Mouse (Mus musculus) spleen, adult 10 weeks (tissue): Measurements from ENCODE around the gene Pnpla3. TPM values are rescaled to one million over a fixed set of nuclear protein-coding genes. Genes with fewer than 3 reads are reported as not detected.

Experiments used
- polyA plus RNA-seq: library from polyadenylated mRNA; stranded (reverse); fragments of 350-450 nt; fragmentation: Illumina TruSeq; extraction: RNeasy Lipid Tissue Mini Kit (QIAGEN cat#74804); gene quantifications from one replicate; pipeline ENCODE4 v1.2.3, GENCODE M21; 2015; ENCODE audit warnings: low replicate concordance; ENCODE audit not compliant: insufficient read depth

Gene Pnpla3
- 0.25 TPM for polyA plus RNA-seq

DNA sequence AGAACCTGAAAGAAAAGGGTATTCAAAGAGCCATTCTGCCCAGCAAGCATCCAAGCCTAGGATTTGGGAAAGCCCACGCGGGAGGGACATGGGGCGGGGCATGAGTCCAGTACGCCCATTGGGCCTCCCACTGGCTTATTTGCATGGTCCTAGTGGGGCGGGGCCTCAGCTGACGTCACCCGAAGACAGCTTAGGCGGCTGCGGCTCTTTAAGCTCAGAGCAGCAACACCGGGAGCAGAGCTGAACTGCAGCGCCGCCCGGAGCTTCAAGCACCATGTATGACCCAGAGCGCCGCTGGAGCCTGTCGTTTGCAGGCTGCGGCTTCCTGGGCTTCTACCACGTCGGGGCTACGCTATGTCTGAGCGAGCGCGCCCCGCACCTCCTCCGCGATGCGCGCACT, at the start of gene Pnpla3:
TSS of gene Pnpla3 (plus strand) at position 238 of the 400 bp plus-strand sequence.

GRCm38 (mm10) chr15:84123075-84123474, 44.6 kb upstream of the Pnpla3 start, which contains the start of gene Pnpla5:
Pnpla5 (minus strand) TSS chr15:84123175.

GRCm38 (mm10) chr15:84192058-84192791, 24.6 kb downstream of the Pnpla3 start, which contains the start of gene Samm50:
Samm50 (plus strand) TSS chr15:84192241.

DNA sequence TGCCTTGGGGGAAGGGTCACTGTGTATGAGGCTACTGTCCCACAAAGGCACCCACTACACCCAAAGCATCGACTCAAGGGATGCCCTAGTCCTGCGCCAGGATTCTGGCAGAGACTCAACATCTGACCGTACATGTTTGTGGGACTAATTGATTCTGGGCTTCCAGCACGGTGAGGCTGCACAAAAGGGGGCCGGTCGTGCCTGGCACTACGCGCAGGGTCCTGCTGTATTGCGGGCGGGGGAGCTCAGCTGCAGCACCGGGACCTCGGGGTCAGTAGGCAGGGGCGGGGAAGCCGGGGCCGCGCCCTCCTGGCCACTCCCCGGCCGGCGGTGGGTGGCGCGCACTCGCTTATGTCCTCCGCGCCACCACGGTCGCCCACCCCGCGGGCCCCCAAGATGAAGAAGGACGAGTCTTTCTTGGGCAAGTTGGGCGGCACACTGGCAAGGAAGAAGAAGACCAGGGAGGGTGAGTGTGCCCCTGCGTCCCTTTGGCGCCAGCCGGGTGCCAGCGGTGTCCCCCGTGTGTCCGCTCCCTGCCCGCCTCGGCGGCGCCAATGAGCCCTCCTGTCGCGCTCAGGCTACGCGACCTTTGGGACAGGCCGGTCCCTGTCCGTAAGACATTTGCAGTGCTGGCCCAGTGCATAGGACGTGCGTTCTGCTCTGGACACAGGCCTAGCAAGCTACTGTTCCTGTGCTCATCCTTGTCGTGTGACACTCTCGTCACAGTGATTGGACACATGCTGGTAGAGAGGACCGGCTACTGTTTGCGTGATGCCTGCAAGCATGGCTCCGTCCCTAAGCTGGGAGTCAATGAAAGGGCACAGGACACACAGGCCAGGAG, 64.3 kb downstream of the Pnpla3 start, which contains the start of gene Parvb:
TSS of gene Parvb (plus strand) at position 323 of the 841 bp plus-strand sequence.

Other genes with a start within 250 kb of the Pnpla3 start
- gene Efcab6, start 102.5 kb upstream of the Pnpla3 start, polyA plus RNA-seq: not detected
- not detected for gene Sult4a1, start 62.1 kb upstream of the Pnpla3 start, polyA plus RNA-seq
- not detected for gene Pnpla5, start 44.7 kb upstream of the Pnpla3 start, polyA plus RNA-seq
- gene Samm50, start 24.4 kb downstream of the Pnpla3 start, polyA plus RNA-seq: 77.2 TPM
- gene Parvb, start 64.2 kb downstream of the Pnpla3 start, polyA plus RNA-seq: 17.4 TPM
- 120 TPM for gene Parvg, start 156.2 kb downstream of the Pnpla3 start, polyA plus RNA-seq